Mouse (Mus musculus) testis, adult 2 months (tissue): ENCODE data around the gene Cdc20. TPM values are rescaled to one million over a fixed set of nuclear protein-coding genes. Genes with fewer than 3 reads are reported as not detected.

Experiments used
- H3K27ac ChIP-seq: fragments of 200-500 bp; 2 replicates; pipeline ENCODE4 v1.5.1; 2012; ENCODE audit warnings: low read depth, low read length; ENCODE audit not compliant: control insufficient read depth, insufficient read depth
- H3K27me3 ChIP-seq: fragments of 200-500 bp; 2 replicates; pipeline ENCODE4 v1.6.1; 2012; ENCODE audit warnings: mild to moderate bottlenecking, low read length, moderate library complexity; ENCODE audit not compliant: control insufficient read depth, insufficient read depth
- H3K36me3 ChIP-seq: fragments of 200-500 bp; 2 replicates; pipeline ENCODE4 v1.6.1; 2012; ENCODE audit warnings: mild to moderate bottlenecking, low read length; ENCODE audit not compliant: control insufficient read depth, insufficient read depth
- H3K4me1 ChIP-seq: fragments of 200-500 bp; 2 replicates; pipeline ENCODE4 v1.6.1; 2012; ENCODE audit warnings: low read length; ENCODE audit not compliant: control insufficient read depth, insufficient read depth
- H3K4me3 ChIP-seq: fragments of 200-500 bp; 2 replicates; pipeline ENCODE4 v1.5.1; 2012; ENCODE audit warnings: low read depth, mild to moderate bottlenecking, low read length, moderate library complexity, mixed read lengths; ENCODE audit not compliant: control insufficient read depth
- CTCF ChIP-seq: fragments of 200-500 bp; IDR thresholded peaks from 2 replicates; pipeline ENCODE4 v1.5.1; 2012; ENCODE audit warnings: low read depth, mild to moderate bottlenecking, inconsistent platforms, low read length, moderate library complexity; ENCODE audit not compliant: control insufficient read depth, insufficient read depth, insufficient replicate concordance
- POLR2A ChIP-seq: fragments of 200-500 bp; IDR thresholded peaks from 2 replicates; pipeline ENCODE4 v1.6.1; 2012; ENCODE audit warnings: low read depth, mild to moderate bottlenecking, inconsistent platforms, low read length, moderate library complexity; ENCODE audit not compliant: control insufficient read depth
- polyA plus RNA-seq: library from polyadenylated mRNA; depleted of rRNA; stranded (reverse); fragments of >200 nt; gene quantifications from 2 replicates; pipeline ENCODE4 v1.2.3, GENCODE M21; 2012; rRNA removed

The Cdc20 gene
- polyA plus RNA-seq, 1 experiment, result 116 TPM

DNA sequence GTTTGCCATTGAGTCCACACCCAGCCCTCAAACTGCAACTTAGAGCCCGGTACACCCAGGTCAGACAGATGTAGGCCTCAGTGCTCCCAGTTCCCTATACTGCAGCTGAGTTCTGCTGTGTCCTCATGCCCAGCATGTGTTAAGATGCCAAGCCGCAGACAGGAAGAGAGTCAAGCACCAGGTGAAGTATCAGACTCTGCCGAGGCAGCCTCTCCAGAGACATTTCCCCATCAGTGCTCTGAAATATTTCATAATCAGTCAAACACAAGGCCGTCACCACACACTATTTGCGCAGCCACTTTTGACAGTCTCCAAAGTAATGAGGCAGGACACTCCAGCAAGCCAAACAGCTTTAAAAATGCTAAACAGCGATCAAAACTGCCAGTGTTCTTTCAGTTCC is 38.8 kb downstream of the Cdc20 start:
- TF ChIP-seq CTCF (no peak), POLR2A (no peak)
- no peak overlapping the region for H3K4me3 ChIP-seq
- no peaks in the 10 kb centered on the region for H3K27me3 ChIP-seq
- no peak overlapping the region for H3K27ac ChIP-seq
- peaks cover 3% of the 10 kb centered on the region for H3K36me3 ChIP-seq
- H3K4me1 ChIP-seq, result peaks cover under 1% of the 10 kb centered on the region; the same call in 1 of the 2 replicates

DNA sequence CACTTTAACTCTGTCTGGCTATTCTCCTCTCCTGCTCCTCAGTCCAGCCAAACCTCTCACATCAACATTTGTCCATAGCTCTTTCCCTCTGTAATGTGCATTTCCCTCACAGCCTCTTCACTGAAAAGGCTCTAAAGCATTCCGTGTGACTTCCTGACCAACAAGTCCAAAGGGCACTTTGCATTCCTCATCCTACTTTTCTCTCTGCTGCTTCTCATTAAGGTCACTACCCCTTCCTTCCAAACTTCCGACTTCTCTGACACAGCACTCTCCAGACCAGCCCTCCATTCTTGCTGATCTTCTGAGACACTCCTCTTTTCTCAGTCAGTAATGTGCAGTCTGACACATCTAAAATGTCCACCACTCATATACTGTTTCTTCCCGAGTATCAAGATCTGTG is 40.7 kb downstream of the Cdc20 start:
- Histone ChIP-seq H3K4me1 (peaks cover 5% of the 10 kb centered on the region), H3K4me3 (no peak overlapping the region), H3K27me3 (no peaks in the 10 kb centered on the region), H3K27ac (no peak overlapping the region), H3K36me3 (peaks cover 2% of the 10 kb centered on the region)
- TF ChIP-seq POLR2A (no peak), CTCF (no peak)

DNA sequence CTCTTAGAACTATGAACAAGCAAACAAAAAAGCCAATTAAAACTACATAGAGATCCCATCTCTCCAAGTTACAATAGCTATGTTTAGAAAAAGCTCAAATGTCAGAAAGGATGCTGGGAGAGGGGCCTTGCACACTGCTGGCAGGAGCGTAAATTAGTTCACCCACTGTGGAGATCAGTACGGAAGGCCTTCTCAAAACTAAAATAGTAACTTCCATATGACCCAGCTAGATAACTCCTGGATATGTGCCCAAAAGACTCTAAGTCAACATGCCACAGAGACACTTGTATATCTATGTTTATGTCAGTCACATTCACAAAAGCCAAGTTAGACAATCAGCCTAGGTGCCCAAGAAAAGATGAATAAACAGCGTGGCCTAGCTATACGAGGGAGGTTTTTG is 41.9 kb downstream of the Cdc20 start:
- H3K27ac ChIP-seq, result no peak overlapping the region
- TF ChIP-seq POLR2A, result no peak
- no peak for TF ChIP-seq CTCF
- H3K4me1 ChIP-seq, result peaks cover 5% of the 10 kb centered on the region
- H3K36me3 ChIP-seq, result no peaks in the 10 kb centered on the region; the same call in none of the 2 replicates
- H3K4me3 ChIP-seq, result no peak overlapping the region
- no peaks in the 10 kb centered on the region for H3K27me3 ChIP-seq

DNA sequence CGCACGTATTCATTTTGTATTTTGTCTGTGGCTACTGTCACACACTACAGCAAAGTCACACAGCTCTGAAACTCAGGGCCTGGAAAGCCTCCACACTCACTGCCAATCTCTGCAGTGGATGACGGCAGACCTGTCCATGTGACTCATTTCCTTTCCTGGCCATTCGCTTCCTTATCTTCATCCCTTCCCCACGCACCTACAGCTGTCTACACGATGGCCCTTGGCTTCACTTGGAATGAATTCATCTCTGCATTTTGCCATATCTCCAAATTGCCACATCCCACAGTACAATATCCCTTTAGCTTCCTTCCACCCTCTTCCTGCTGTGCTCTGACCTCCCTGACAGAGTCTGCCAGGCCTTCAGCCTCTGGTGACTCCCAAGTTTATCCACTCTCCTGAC is 42.6 kb downstream of the Cdc20 start:
- H3K36me3 ChIP-seq, result no peaks in the 10 kb centered on the region; the same call in none of the 2 replicates
- H3K4me1 ChIP-seq, result peaks cover 5% of the 10 kb centered on the region
- no peak overlapping the region for H3K27ac ChIP-seq
- H3K4me3 ChIP-seq, result no peak overlapping the region
- no peaks in the 10 kb centered on the region for H3K27me3 ChIP-seq
- TF ChIP-seq CTCF, result no peak
- TF ChIP-seq POLR2A, result no peak

DNA sequence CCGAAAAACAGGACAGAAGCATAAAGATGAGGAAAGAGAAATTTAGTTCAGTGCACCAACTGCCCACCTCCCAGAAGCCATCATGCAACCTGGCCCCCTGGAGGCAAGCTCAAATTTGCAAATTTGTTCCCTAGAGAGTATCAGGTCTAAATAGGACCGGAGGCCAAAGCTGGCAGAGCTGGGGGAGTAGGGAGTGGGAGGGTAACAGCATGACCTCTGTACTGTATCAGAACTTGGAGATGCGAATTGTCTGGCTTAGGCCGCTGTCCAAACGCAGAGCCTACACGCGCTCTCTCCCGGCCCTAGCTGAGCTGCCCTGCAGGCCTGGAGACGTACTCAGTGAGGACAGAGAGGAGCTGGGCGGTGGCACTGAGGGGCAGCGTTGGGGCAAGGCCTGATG is 47.0 kb downstream of the Cdc20 start:
- H3K27me3 ChIP-seq, result no peaks in the 10 kb centered on the region
- H3K4me1 ChIP-seq, result peaks cover 5% of the 10 kb centered on the region
- H3K4me3 ChIP-seq, result no peak overlapping the region
- H3K27ac ChIP-seq, result no peak overlapping the region
- no peaks in the 10 kb centered on the region; the same call in none of the 2 replicates for H3K36me3 ChIP-seq
- TF ChIP-seq POLR2A, result no peak
- TF ChIP-seq CTCF, result no peak

DNA sequence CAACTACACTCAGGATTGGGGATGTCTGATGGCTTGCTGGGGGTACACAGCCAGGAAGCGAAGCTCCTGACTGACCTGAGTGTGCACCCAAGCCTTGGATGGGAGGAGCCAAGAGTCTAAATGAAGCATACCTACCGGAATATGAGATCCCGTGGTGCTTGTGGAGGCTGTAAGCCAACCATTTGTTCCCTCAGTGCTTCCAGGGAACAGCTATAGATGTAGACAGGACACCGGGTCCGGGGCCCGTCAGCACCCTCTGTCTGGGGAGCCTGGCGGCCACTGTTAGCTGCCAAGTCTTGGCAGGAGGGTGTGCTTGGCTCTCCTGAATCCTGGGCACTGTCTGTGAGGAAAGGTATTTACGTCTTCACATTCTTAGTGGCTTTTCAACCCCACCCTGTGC is 49.8 kb downstream of the Cdc20 start:
- Histone ChIP-seq H3K4me3 (no peak overlapping the region), H3K36me3 (no peaks in the 10 kb centered on the region; the same call in none of the 2 replicates), H3K27me3 (no peaks in the 10 kb centered on the region), H3K27ac (no peak overlapping the region), H3K4me1 (no peaks in the 10 kb centered on the region)
- TF ChIP-seq POLR2A (no peak), CTCF (no peak)

DNA sequence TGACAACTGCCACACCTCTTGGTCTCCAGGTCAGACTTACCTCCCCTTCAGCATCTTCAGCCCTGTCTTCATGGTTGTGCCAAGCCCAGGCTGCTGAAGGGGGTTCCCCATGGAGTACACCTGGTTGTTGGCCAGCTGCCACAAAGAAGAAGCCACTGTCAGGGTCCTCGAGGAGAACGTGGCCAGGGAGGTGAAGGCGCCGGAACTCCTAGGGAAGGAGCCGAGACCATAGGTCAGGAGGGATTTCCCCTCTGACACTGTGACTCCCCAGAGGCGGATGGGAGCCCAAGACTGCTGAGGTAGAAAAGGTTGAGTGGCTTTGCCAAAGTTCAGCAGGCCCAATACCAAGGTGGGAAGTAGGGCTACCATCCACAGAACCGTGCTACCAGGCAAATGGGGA is 53.9 kb downstream of the Cdc20 start:
- TF ChIP-seq POLR2A (no peak), CTCF (no peak)
- Histone ChIP-seq H3K4me1 (no peaks in the 10 kb centered on the region), H3K27me3 (no peaks in the 10 kb centered on the region), H3K27ac (no peak overlapping the region), H3K36me3 (peaks cover 2% of the 10 kb centered on the region), H3K4me3 (no peak overlapping the region)

Other genes with a start within 250 kb of the Cdc20 start
- 14.3 and 15.2 TPM in 2 replicates for gene Ptprf, start 145.9 kb downstream of the Cdc20 start, polyA plus RNA-seq
- 12.2 and 14.2 TPM in 2 replicates for gene Szt2, start 28.1 kb downstream of the Cdc20 start, polyA plus RNA-seq
- 28.3 and 29.0 TPM in 2 replicates for gene Med8, start 28.0 kb downstream of the Cdc20 start, polyA plus RNA-seq
- gene Elovl1, start 9.3 kb downstream of the Cdc20 start, polyA plus RNA-seq, result 17.1 and 19.6 TPM in 2 replicates
- not detected in 2 replicates for gene Mpl, start 20.2 kb upstream of the Cdc20 start, polyA plus RNA-seq
- 1.8 and 2.1 TPM in 2 replicates for gene Tie1, start 52.7 kb upstream of the Cdc20 start, polyA plus RNA-seq
- 0.26 and 0.45 TPM in 2 replicates for gene 2610528J11Rik, start 89.6 kb upstream of the Cdc20 start, polyA plus RNA-seq
- 0.25 TPM in 1 of 2 replicates, not detected in the other for gene Tmem125, start 106.7 kb upstream of the Cdc20 start, polyA plus RNA-seq
- 53.3 and 55.1 TPM in 2 replicates for gene Cfap57, start 183.4 kb upstream of the Cdc20 start, polyA plus RNA-seq
- gene Ebna1bp2, start 183.4 kb upstream of the Cdc20 start, polyA plus RNA-seq, result 45.0 and 46.4 TPM in 2 replicates
- 0.20 and 0.36 TPM in 2 replicates for gene Olfr62, start 221.6 kb upstream of the Cdc20 start, polyA plus RNA-seq